Mouse (Mus musculus) right cerebral cortex, postnatal 10 days (tissue): ENCODE results near the gene Mcfd2.

ENCODE experiments used
- DNase-seq, 2 experiments: peaks; one replicate each; pipeline ENCODE4 v3.0.0; 2021; ENCODE audit warnings: low spot score in 2 of 2

Mcfd2 gene

DNA sequence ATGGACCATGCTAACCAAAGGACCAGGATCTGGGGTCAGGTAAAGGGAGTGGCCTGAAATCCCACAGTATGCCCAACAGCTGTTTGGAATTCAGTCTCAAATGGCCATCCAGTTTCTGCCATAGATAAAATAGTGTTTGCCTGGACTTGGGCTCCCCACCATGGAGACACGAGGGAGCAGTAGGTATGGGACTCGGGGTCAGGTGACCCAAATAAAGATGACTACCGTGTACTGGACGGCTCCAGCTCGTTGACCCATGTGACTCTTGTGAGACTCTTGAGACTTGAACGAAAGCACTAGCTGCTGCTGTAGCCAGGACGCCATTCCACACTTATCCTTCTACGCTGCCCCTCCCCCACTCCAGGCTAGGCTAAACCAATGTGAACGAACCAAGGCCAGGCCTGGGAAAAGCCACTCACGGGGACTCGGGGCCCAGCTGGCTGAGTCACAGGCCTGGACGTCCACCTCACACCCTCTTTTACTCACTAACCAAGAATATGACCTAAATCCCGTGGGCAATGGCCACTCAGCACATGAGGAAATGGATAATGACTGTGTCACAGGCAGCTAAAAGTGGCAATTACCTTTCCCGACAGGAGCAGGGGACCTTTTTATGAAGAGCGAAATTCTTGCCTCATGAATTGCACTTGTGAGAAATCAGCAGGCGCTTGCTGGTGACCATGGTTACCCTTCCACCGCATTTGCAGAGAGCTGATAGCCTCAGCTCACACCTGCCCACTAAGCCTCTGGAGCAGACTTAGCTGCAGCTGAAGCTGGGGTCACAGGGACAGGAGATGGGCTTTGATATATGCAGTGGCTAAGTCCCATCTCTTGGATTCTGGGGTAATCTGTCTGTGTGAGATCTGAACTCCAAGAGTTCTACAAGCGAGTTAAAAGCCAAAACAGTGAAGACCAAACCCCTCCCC is 28.7 kb downstream of the Mcfd2 start:
- DNase-seq: peak in 1 of 2 experiments; percentile 61

DNA sequence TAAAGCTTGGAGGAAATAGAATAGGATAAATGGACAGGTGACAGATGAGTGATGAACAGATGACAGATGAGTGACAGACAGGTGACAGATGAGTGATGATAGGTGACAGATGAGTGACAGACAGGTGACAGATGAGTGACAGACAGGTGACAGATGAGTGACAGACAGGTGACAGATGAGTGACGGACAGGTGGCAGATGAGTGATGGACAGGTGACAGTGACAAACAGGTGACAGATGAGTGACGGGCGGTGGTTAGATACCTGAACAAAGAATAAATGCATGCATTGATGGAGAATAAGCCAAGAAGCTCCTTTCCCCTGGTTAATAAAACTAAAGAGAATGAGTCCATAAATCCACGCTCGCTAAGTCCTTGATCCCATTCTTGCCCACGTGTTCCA is 30.7 kb downstream of the Mcfd2 start:
- no peak for DNase-seq

- no peak for DNase-seq
Measured at GRCm38 (mm10) chr17:87227878-87228277, 37.9 kb downstream of the Mcfd2 start.

GRCm38 (mm10) chr17:87226079-87226640 is 39.6 kb downstream of the Mcfd2 start:
- DNase-seq: no peak

DNA sequence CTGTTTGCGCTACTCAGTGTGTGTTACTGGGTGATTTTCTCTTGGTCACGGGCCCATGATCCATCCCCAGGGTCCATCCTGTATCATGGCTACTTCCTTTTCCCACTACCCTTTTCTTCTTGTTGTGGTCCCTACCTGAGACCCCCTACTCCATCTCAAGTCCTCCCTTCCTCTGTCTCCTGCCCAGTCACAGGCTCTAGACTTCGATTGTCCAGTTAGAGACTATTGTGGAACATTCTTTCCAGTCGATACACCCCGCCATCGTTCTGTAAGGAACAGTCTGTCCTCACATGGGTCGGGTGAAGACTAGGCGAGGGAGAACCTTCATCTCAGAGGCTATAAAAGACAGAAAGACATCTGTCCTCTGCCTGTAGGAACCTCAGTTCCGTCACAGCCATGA is 40.4 kb downstream of the Mcfd2 start:
- no peak for DNase-seq

DNA sequence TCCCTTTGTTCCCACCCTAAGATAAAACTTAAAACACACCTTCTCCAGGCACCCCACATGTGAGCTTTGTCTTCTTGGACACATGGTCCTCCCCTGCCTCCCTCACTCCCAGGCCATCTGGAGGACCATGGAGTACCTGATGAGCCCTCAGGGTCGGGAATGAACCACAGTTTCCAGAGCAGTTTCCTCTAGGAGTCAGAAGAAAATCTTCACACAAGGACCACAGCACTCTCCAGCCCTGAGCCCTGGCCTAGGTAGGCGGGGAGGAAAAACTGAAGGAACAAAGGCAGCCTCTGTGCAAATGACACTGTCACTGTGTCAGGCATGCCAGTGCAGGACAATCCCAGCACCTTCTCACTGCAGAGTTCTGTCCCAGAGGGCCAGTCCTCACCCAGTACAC is 41.3 kb downstream of the Mcfd2 start:
- no peak for DNase-seq

- DNase-seq: no peak
Measured at GRCm38 (mm10) chr17:87219456-87219855, 46.3 kb downstream of the Mcfd2 start.

- no peak for DNase-seq
Measured at GRCm38 (mm10) chr17:87214523-87214922, 51.2 kb downstream of the Mcfd2 start.

DNA sequence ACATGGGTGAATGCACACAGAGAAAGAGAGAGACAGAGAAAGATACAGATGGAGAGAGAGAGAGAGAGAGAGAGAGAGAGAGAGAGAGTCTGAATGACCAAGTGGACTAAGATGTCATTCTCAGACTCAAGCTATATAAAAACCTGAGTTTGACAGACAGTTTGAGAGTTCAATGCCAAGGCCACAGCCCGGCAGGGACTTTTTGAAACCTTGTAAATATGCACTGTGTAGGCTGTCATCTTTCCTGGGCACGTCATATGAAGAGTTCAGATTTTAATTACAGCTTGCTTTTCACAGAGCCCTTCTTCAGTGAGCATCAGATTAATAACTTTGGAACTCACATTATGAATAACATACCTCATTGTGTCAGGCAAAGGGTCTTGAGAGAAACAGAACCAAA is 55.2 kb downstream of the Mcfd2 start:
- no peak for DNase-seq

- no peak for DNase-seq
Measured at GRCm38 (mm10) chr17:87206885-87207284, 58.9 kb downstream of the Mcfd2 start.
